11 mouse cellular contexts compared by ENCODE assay signal in genomic region chr9:95550856-95551774, GRCm38 (mm10). TPM values are rescaled to one million over a fixed set of nuclear protein-coding genes. Genes with fewer than 3 reads are reported as not detected.
DNase-seq lines count a peak whose midpoint lies in the region; ATAC-seq and TF ChIP-seq lines count a peak whose summit lies in the region.
"Had no signal": no experiment of that assay in that cellular context is flagged by ENCODE, and none has a peak within 500 bp of the region (broad histone marks: within the 10 kb centered on the region; RNA-seq: fewer than 3 reads in every experiment).

No protein-coding gene starts in this region.

- H3K4me2 ChIP-seq in heart, embryonic 11.5 days, result no peak overlapping the region
- H3K4me2 ChIP-seq in liver, embryonic 14.5 days (ENCODE audit: low read depth), result peak overlapping the region; percentile 37
- H3K4me2 ChIP-seq: lung, embryonic 15.5 days had no signal

- DNase-seq in kidney, adult 2 months, result peak; percentile 34
- DNase-seq in kidney, adult 18-20 months, result no peak
- DNase-seq in liver, embryonic 14.5 days (ENCODE audit: low read depth in 3 of 3, low spot score in 3 of 3), result no peak
- DNase-seq in left cerebral cortex, adult 9 months (ENCODE audit: low spot score in 2 of 2), result no peak
- no peak for DNase-seq in frontal cortex, postnatal 14 days (ENCODE audit: low spot score in 2 of 2)
- no peak for DNase-seq in frontal cortex, adult 2 months (ENCODE audit: extremely low spot score in 1 of 2, low spot score in 1 of 2)
- DNase-seq: gastrocnemius, postnatal 10 days; thymus, postnatal 25 days had no signal

- 60% methylated on average over 9 of the region's 9 CpGs for WGBS in kidney, adult 2 months
- WGBS in bone marrow, adult 2 months, result 70% methylated on average over 9 of the region's 9 CpGs
- 37% methylated on average over 9 of the region's 9 CpGs for WGBS in heart, embryonic 11.5 days (ENCODE audit: insufficient replicate concordance)
- 17% methylated on average over 9 of the region's 9 CpGs for WGBS in liver, embryonic 14.5 days (ENCODE audit: insufficient replicate concordance)

- no peak for TF ChIP-seq CTCF in kidney, adult 2 months (conservative IDR thresholded peaks at IDR 0.05; ENCODE audit: insufficient read depth, insufficient read length, low read depth, low read length)
- no peak for TF ChIP-seq CTCF in bone marrow, adult 2 months (IDR thresholded peaks at IDR 0.05; ENCODE audit: control insufficient read depth, insufficient read depth, low read length)
- TF ChIP-seq CTCF in liver, embryonic 14.5 days (IDR thresholded peaks at IDR 0.05; ENCODE audit: low read depth), result peak; percentile 26

- TF ChIP-seq POLR2A in kidney, adult 2 months (IDR thresholded peaks at IDR 0.05; ENCODE audit: low read depth, low read length), result no peak
- no peak for TF ChIP-seq POLR2A in bone marrow, adult 2 months (IDR thresholded peaks at IDR 0.05; ENCODE audit: borderline replicate concordance, control insufficient read depth, low read depth, low read length)

- peaks cover 17% of the 10 kb centered on the region; the same call in 1 of the 2 replicates for H3K4me1 ChIP-seq in kidney, adult 2 months (ENCODE audit: control insufficient read depth, insufficient read depth, low read length)
- H3K4me1 ChIP-seq in bone marrow, adult 2 months (ENCODE audit: control insufficient read depth, insufficient read depth, low read length), result peaks cover 6% of the 10 kb centered on the region; the same call in 1 of the 2 replicates
- peaks cover 15% of the 10 kb centered on the region; the same call in 1 of the 2 replicates for H3K4me1 ChIP-seq in heart, embryonic 11.5 days (ENCODE audit: control insufficient read depth, insufficient read depth, low read length)
- H3K4me1 ChIP-seq in liver, embryonic 14.5 days (replicated peaks; ENCODE audit: control insufficient read depth in 2 of 2, insufficient read depth in 2 of 2, low read length in 1 of 2), result peaks cover 55 to 74% of the 10 kb centered on the region in 2 experiments
- H3K4me1 ChIP-seq: lung, embryonic 15.5 days had no signal

- H3K9ac ChIP-seq in heart, embryonic 11.5 days (ENCODE audit: low read depth, low read length), result no peak overlapping the region
- H3K9ac ChIP-seq in liver, embryonic 14.5 days (replicated peaks), result peak overlapping the region; percentile 10
- H3K9ac ChIP-seq: lung, embryonic 15.5 days had no signal

- ATAC-seq in heart, embryonic 11.5 days (replicated peaks; ENCODE audit: insufficient number of reproducible peaks, low FRiP score, low TSS enrichment), result peak; percentile 55; the same call in 1 of the 2 replicates
- peak; percentile 73 for ATAC-seq in liver, embryonic 14.5 days (ENCODE audit: insufficient read depth)

- H3K36me3 ChIP-seq in kidney, adult 2 months (ENCODE audit: control insufficient read depth, insufficient read depth, low read length), result no peaks in the 10 kb centered on the region
- no peaks in the 10 kb centered on the region for H3K36me3 ChIP-seq in heart, embryonic 11.5 days (ENCODE audit: control insufficient read depth, insufficient read depth, low read length)
- no peaks in the 10 kb centered on the region for H3K36me3 ChIP-seq in liver, embryonic 14.5 days (replicated peaks; ENCODE audit: control insufficient read depth, insufficient read depth, low read depth)
- H3K36me3 ChIP-seq: lung, embryonic 15.5 days had no signal

- no peak overlapping the region for H3K4me3 ChIP-seq in kidney, adult 2 months (ENCODE audit: insufficient read depth, low read depth, low read length)
- H3K4me3 ChIP-seq in bone marrow, adult 2 months (replicated peaks; ENCODE audit: control insufficient read depth, low read depth, low read length), result no peak overlapping the region
- H3K4me3 ChIP-seq in heart, embryonic 11.5 days (ENCODE audit: low read depth, low read length), result no peak overlapping the region
- no peak overlapping the region for H3K4me3 ChIP-seq in liver, embryonic 14.5 days (ENCODE audit: insufficient read depth in 1 of 2, low read depth in 2 of 2, low read length in 2 of 2)
- H3K4me3 ChIP-seq: lung, embryonic 15.5 days had no signal

- H3K9me3 ChIP-seq in heart, embryonic 11.5 days (replicated peaks; ENCODE audit: control insufficient read depth, low read length), result no peaks in the 10 kb centered on the region; the same call in 1 of the 2 replicates
- H3K9me3 ChIP-seq in liver, embryonic 14.5 days (ENCODE audit: control insufficient read depth, low read length), result no peaks in the 10 kb centered on the region
- H3K9me3 ChIP-seq: lung, embryonic 15.5 days had no signal

- TF ChIP-seq EP300 in liver, embryonic 14.5 days (IDR thresholded peaks at IDR 0.05; ENCODE audit: low read depth), result peak; percentile 55

- H3K27me3 ChIP-seq in kidney, adult 2 months (replicated peaks; ENCODE audit: control insufficient read depth, insufficient read depth, low read length), result no peaks in the 10 kb centered on the region
- peaks cover 2% of the 10 kb centered on the region; the same call in 1 of the 2 replicates for H3K27me3 ChIP-seq in heart, embryonic 11.5 days (ENCODE audit: control insufficient read depth, insufficient read depth, low read length)
- no peaks in the 10 kb centered on the region for H3K27me3 ChIP-seq in liver, embryonic 14.5 days (ENCODE audit: control insufficient read depth, insufficient read depth, low read length)

- no peak overlapping the region for H3K27ac ChIP-seq in kidney, adult 2 months (ENCODE audit: insufficient read depth, low read depth, low read length)
- peak overlapping the region; percentile 64 for H3K27ac ChIP-seq in bone marrow, adult 2 months (ENCODE audit: control insufficient read depth, insufficient read depth, low read depth, low read length, poor library complexity)
- H3K27ac ChIP-seq in heart, embryonic 11.5 days (ENCODE audit: low read depth, low read length), result peak overlapping the region; percentile 29; the same call in 1 of the 2 replicates
- H3K27ac ChIP-seq in liver, embryonic 14.5 days, result peak overlapping the region; percentile 61
- H3K27ac ChIP-seq: lung, embryonic 15.5 days had no signal

RNA-seq across cellular contexts. Expression of gene Paqr9, which starts 8.3 kb away (rescaled TPM):
- polyA plus RNA-seq in kidney, adult 2 months (2012; rRNA removed), result 33.3 and 48.2 TPM in 2 replicates
- polyA plus RNA-seq in bone marrow, adult 2 months (2011; ENCODE audit: insufficient read depth, insufficient read length, low replicate concordance, missing spikeins), result 17.0 and 17.9 TPM in 2 replicates
- 0.70 and 0.86 TPM in 2 replicates for polyA plus RNA-seq in heart, embryonic 11.5 days (2014; fragmentation: Nextera tagmentation; extraction: Ambion mirVana)
- 11.9 and 12.2 TPM in 2 replicates for polyA plus RNA-seq in liver, embryonic 14.5 days (2012; rRNA removed)
- 7.5 and 10.7 TPM in 2 replicates for polyA plus RNA-seq in liver, embryonic 14.5 days (2014; fragmentation: Nextera tagmentation; extraction: Ambion mirVana)
- 14.7 and 14.9 TPM in 2 replicates for polyA plus RNA-seq in frontal cortex, adult 2 months (2012; rRNA removed)

RNA-seq across cellular contexts. Expression of gene U2surp, which starts 39.3 kb away (rescaled TPM):
- 3.0 and 4.8 TPM in 2 replicates for polyA plus RNA-seq in kidney, adult 2 months (2012; rRNA removed)
- polyA plus RNA-seq in bone marrow, adult 2 months (2011; ENCODE audit: insufficient read depth, insufficient read length, low replicate concordance, missing spikeins), result 63.8 and 79.3 TPM in 2 replicates
- 89.0 and 102 TPM in 2 replicates for polyA plus RNA-seq in heart, embryonic 11.5 days (2014; fragmentation: Nextera tagmentation; extraction: Ambion mirVana)
- polyA plus RNA-seq in liver, embryonic 14.5 days (2012; rRNA removed), result 5.5 and 12.4 TPM in 2 replicates
- polyA plus RNA-seq in liver, embryonic 14.5 days (2014; fragmentation: Nextera tagmentation; extraction: Ambion mirVana), result 57.4 and 67.2 TPM in 2 replicates
- polyA plus RNA-seq in frontal cortex, adult 2 months (2012; rRNA removed), result 27.0 and 28.6 TPM in 2 replicates
